Mouse (Mus musculus): ENCODE measurements around the gene Oas1e. TPM values are rescaled to one million over a fixed set of nuclear protein-coding genes. Genes with fewer than 3 reads are reported as not detected.

The Oas1e gene
- polyA plus RNA-seq, 1 experiment from 2014 or later = 0.20 TPM

DNA sequence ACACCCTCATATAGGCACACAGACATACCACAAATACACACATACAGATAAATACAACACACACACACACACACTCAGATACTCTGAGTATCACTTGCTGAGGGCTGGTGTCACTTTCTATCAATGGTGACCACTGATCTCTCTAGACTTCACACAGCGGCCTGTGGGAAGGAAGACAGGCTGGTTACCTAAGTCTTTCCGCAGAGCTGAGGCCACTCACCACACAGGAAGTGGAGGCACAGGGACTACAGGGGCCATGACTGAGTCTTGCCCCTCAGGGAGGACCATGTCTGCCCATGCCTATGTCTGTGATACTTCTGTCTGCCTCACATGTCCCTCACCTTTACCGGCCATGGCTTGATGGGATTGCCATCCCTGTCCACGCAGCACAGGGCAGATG is 41.1 kb downstream of the Oas1e start:
- no peaks in the 10 kb centered on the region for H3K27me3 ChIP-seq (ENCODE audit: insufficient read depth, low read length)
- H3K9ac ChIP-seq (replicated peaks) = no peak overlapping the region
- no peak overlapping the region for H3K4me2 ChIP-seq (ENCODE audit: low read depth, low read length)
- no peak overlapping the region for H3K4me3 ChIP-seq (ENCODE audit: low read depth, low read length)
- no peaks in the 10 kb centered on the region for H3K36me3 ChIP-seq (replicated peaks; ENCODE audit: insufficient read depth, low read length)
- no peak overlapping the region for H3K27ac ChIP-seq (ENCODE audit: low read depth)
- ATAC-seq (no peak), DNase-seq (no peak)
- no peaks in the 10 kb centered on the region for H3K4me1 ChIP-seq (ENCODE audit: insufficient read depth)
- 59% methylated on average over 4 of the region's 4 CpGs for WGBS (ENCODE audit: insufficient replicate concordance)
- H3K9me3 ChIP-seq (ENCODE audit: low read length) = no peaks in the 10 kb centered on the region
- TF ChIP-seq CTCF (IDR thresholded peaks at IDR 0.05; ENCODE audit: low read depth) = no peak

DNA sequence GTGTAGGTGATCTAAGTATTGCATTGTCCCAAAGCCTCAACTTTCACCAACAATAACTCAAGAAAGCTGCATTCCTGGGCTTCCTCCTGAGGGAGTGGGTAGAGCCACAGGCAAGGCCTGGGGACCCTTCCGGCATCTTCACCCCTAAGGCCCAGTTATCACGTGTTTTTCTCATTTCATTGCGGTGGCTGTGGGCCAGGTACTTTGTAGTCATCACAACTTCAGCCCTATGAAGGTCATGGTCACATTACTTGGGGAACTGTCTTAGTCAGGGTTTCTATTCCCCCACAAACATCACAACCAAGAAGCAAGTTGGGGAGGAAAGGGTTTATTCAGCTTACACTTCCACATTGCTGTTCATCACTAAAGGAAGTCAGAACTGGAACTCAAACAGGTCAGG is 42.5 kb downstream of the Oas1e start:
- Histone ChIP-seq H3K27me3 (ENCODE audit: insufficient read depth, low read length) (no peaks in the 10 kb centered on the region), H3K4me1 (ENCODE audit: insufficient read depth) (no peaks in the 10 kb centered on the region), H3K9me3 (ENCODE audit: low read length) (no peaks in the 10 kb centered on the region), H3K4me3 (ENCODE audit: low read depth, low read length) (no peak overlapping the region), H3K36me3 (replicated peaks; ENCODE audit: insufficient read depth, low read length) (no peaks in the 10 kb centered on the region), H3K9ac (replicated peaks) (no peak overlapping the region), H3K4me2 (ENCODE audit: low read depth, low read length) (no peak overlapping the region), H3K27ac (ENCODE audit: low read depth) (no peak overlapping the region)
- ATAC-seq (no peak), DNase-seq (no peak)
- 75% methylated on average over 3 of the region's 3 CpGs for WGBS (ENCODE audit: insufficient replicate concordance)
- TF ChIP-seq CTCF (IDR thresholded peaks at IDR 0.05; ENCODE audit: low read depth) (no peak), EP300 (IDR thresholded peaks at IDR 0.05; ENCODE audit: low read depth) (no peak)

DNA sequence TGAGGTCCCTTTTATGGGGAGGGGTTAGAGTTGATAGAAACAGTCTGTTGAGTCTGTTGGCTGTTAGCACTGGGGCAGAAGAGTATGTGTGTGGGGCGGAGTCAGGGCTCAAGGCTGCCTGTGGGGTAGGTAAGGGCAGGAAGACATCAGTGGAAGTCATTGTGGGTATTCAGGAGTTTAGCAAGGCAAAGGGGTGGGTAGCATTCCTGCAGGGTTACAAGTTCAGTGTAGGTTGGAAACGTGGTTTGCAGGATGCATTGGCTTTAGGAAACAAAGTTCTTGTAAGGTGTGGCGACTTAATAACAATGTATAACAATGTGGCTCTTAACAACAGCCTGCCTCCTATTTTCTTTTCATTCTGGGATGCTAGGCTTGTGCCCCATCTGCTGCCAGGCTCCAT is 44.1 kb downstream of the Oas1e start:
- Histone ChIP-seq H3K27me3 (ENCODE audit: insufficient read depth, low read length) (no peaks in the 10 kb centered on the region), H3K9me3 (ENCODE audit: low read length) (no peaks in the 10 kb centered on the region), H3K4me3 (ENCODE audit: low read depth, low read length) (no peak overlapping the region), H3K9ac (replicated peaks) (no peak overlapping the region), H3K36me3 (replicated peaks; ENCODE audit: insufficient read depth, low read length) (no peaks in the 10 kb centered on the region), H3K4me2 (ENCODE audit: low read depth, low read length) (no peak overlapping the region), H3K4me1 (ENCODE audit: insufficient read depth) (no peaks in the 10 kb centered on the region), H3K27ac (ENCODE audit: low read depth) (no peak overlapping the region)
- 74% methylated on average over 3 of the region's 3 CpGs for WGBS (ENCODE audit: insufficient replicate concordance)
- DNase-seq (no peak), ATAC-seq (no peak)
- TF ChIP-seq CTCF (IDR thresholded peaks at IDR 0.05; ENCODE audit: low read depth) = no peak

DNA sequence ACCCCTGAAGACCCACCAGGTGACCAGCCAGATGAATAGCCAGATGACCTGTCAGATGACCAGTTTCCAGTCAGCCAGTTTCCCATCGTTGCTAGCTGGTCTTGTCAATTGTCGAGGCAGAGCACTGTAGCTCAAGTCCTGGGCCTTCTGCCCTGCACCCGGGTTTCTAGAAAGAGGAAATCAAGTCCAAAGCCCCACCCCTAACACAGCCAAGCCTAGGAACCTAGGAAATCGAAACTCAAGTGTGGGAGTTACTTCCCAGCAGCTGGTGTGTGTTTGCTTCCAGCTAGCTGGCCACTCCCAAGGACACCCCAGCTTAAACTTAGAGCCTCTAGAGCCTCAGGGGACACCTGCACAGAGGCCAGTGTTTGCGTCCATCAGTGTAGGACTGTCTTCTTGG is 45.6 kb downstream of the Oas1e start, which contains the start of gene Oas2:
Oas2 (minus strand) TSS at position 166 of the 400 bp plus-strand sequence.
- Histone ChIP-seq H3K27ac (ENCODE audit: low read depth) (peak within 1 kb of the TSS; percentile 5; the same call in 1 of the 2 replicates), H3K4me1 (ENCODE audit: insufficient read depth) (no peaks in the 10 kb centered on the region), H3K36me3 (replicated peaks; ENCODE audit: insufficient read depth, low read length) (no peaks in the 10 kb centered on the region), H3K4me2 (ENCODE audit: low read depth, low read length) (peak within 1 kb of the TSS; percentile 53), H3K9ac (replicated peaks) (peak within 1 kb of the TSS; percentile 3; the same call in 1 of the 2 replicates), H3K4me3 (ENCODE audit: low read depth, low read length) (peak within 1 kb of the TSS; percentile 41), H3K27me3 (ENCODE audit: insufficient read depth, low read length) (no peaks in the 10 kb centered on the region), H3K9me3 (ENCODE audit: low read length) (no peaks in the 10 kb centered on the region)
- ATAC-seq = peak; percentile 66; the same call in 1 of the 2 replicates
- peak; percentile 36 for DNase-seq
- TF ChIP-seq EP300 (IDR thresholded peaks at IDR 0.05; ENCODE audit: low read depth) = no peak
- no peak for TF ChIP-seq CTCF (IDR thresholded peaks at IDR 0.05; ENCODE audit: low read depth)
- WGBS (ENCODE audit: insufficient replicate concordance) = 31% methylated on average over 5 of the region's 5 CpGs

DNA sequence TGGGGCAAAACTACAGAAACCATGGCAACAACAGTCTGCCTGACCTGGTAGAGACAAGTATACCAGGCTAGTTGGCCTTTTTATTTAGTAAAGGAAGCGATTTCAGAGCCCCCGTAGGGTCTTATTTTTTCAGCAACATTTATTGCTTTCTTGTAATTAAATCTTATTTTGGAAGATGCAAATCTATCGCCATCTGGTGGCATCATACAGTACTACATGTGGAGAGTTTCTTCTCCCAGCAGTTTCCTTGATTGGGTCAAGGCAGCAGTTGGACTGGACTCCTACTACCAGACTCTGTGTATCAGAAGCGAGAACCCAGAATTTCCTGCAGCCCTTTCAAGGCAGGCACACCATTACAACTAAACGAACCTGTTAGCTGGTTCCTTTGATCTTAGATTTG is 48.9 kb downstream of the Oas1e start:
- Histone ChIP-seq H3K4me2 (ENCODE audit: low read depth, low read length) (no peak overlapping the region), H3K4me3 (ENCODE audit: low read depth, low read length) (no peak overlapping the region), H3K27me3 (ENCODE audit: insufficient read depth, low read length) (no peaks in the 10 kb centered on the region), H3K9me3 (ENCODE audit: low read length) (no peaks in the 10 kb centered on the region), H3K9ac (replicated peaks) (no peak overlapping the region), H3K36me3 (replicated peaks; ENCODE audit: insufficient read depth, low read length) (no peaks in the 10 kb centered on the region), H3K27ac (ENCODE audit: low read depth) (no peak overlapping the region), H3K4me1 (ENCODE audit: insufficient read depth) (no peaks in the 10 kb centered on the region)
- ATAC-seq (no peak), DNase-seq (peak; percentile 26)
- WGBS (ENCODE audit: insufficient replicate concordance) = 13% methylated on average over 5 of the region's 5 CpGs
- TF ChIP-seq CTCF (IDR thresholded peaks at IDR 0.05; ENCODE audit: low read depth) (peak; percentile 78), EP300 (IDR thresholded peaks at IDR 0.05; ENCODE audit: low read depth) (no peak)

DNA sequence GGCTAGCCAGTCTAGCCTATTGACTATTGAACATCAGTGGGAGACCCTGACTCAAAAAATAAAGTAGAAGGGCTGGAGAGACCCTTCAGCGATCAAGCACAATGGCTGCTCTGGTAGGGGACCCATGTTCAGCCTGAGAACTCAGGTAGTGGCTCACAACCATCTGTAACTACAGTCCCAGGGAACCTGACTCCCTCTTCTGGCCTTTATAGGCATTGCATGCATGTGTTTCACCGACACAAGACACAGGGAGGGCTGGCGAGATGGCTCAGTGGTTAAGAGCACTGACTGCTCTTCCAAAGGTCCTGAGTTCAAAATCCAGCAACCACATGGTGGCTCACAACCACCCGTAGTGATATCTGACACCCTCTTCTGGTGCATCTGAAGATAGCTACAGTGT is 53.2 kb downstream of the Oas1e start:
- H3K27ac ChIP-seq (ENCODE audit: low read depth) = no peak overlapping the region
- ATAC-seq = no peak
- no peaks in the 10 kb centered on the region for H3K27me3 ChIP-seq (ENCODE audit: insufficient read depth, low read length)
- no peak overlapping the region for H3K4me2 ChIP-seq (ENCODE audit: low read depth, low read length)
- no peak overlapping the region for H3K9ac ChIP-seq (replicated peaks)
- no peak for TF ChIP-seq EP300 (IDR thresholded peaks at IDR 0.05; ENCODE audit: low read depth)
- peak; percentile 71 for TF ChIP-seq CTCF (IDR thresholded peaks at IDR 0.05; ENCODE audit: low read depth)
- DNase-seq = peak; percentile 45
- 25% methylated on average over 4 of the region's 4 CpGs for WGBS (ENCODE audit: insufficient replicate concordance)
- H3K4me1 ChIP-seq (ENCODE audit: insufficient read depth) = no peaks in the 10 kb centered on the region
- H3K4me3 ChIP-seq (ENCODE audit: low read depth, low read length) = no peak overlapping the region
- H3K9me3 ChIP-seq (ENCODE audit: low read length) = no peaks in the 10 kb centered on the region
- H3K36me3 ChIP-seq (replicated peaks; ENCODE audit: insufficient read depth, low read length) = no peaks in the 10 kb centered on the region

Other genes with a start within 250 kb of the Oas1e start
- gene Tpcn1, start 206.9 kb downstream of the Oas1e start, polyA plus RNA-seq (2015; fragmentation: Nextera tagmentation; extraction: Ambion mirVana) = 16.3 and 18.6 TPM in 2 replicates
- gene Iqcd, start 206.5 kb downstream of the Oas1e start, polyA plus RNA-seq (2015; fragmentation: Nextera tagmentation; extraction: Ambion mirVana) = 0.75 and 0.84 TPM in 2 replicates
- 3.1 and 3.4 TPM in 2 replicates for gene Rita1, start 182.9 kb downstream of the Oas1e start, polyA plus RNA-seq (2015; fragmentation: Nextera tagmentation; extraction: Ambion mirVana)
- 14.0 and 15.1 TPM in 2 replicates for gene Ddx54, start 182.8 kb downstream of the Oas1e start, polyA plus RNA-seq (2015; fragmentation: Nextera tagmentation; extraction: Ambion mirVana)
- gene Cfap73, start 161.3 kb downstream of the Oas1e start, polyA plus RNA-seq (2015; fragmentation: Nextera tagmentation; extraction: Ambion mirVana) = not detected in 2 replicates
- 0.20 and 0.36 TPM in 2 replicates for gene Rasal1, start 146.7 kb downstream of the Oas1e start, polyA plus RNA-seq (2015; fragmentation: Nextera tagmentation; extraction: Ambion mirVana)
- 0.23 and 0.25 TPM in 2 replicates for gene Dtx1, start 83.6 kb downstream of the Oas1e start, polyA plus RNA-seq (2015; fragmentation: Nextera tagmentation; extraction: Ambion mirVana)
- 0.83 and 1.1 TPM in 2 replicates for gene Oas2, start 45.7 kb downstream of the Oas1e start, polyA plus RNA-seq (2015; fragmentation: Nextera tagmentation; extraction: Ambion mirVana)
- 1.8 and 2.1 TPM in 2 replicates for gene Oas3, start 17.9 kb downstream of the Oas1e start, polyA plus RNA-seq (2015; fragmentation: Nextera tagmentation; extraction: Ambion mirVana)
- 0.58 and 0.60 TPM in 2 replicates for gene Oas1c, start 17.0 kb upstream of the Oas1e start, polyA plus RNA-seq (2015; fragmentation: Nextera tagmentation; extraction: Ambion mirVana)
- gene Oas1f, start 51.8 kb upstream of the Oas1e start, polyA plus RNA-seq (2015; fragmentation: Nextera tagmentation; extraction: Ambion mirVana) = not detected in 2 replicates
- not detected in 2 replicates for gene Oas1h, start 65.9 kb upstream of the Oas1e start, polyA plus RNA-seq (2015; fragmentation: Nextera tagmentation; extraction: Ambion mirVana)
- 2.5 and 2.9 TPM in 2 replicates for gene Oas1g, start 92.1 kb upstream of the Oas1e start, polyA plus RNA-seq (2015; fragmentation: Nextera tagmentation; extraction: Ambion mirVana)
- gene Oas1a, start 112.0 kb upstream of the Oas1e start, polyA plus RNA-seq (2015; fragmentation: Nextera tagmentation; extraction: Ambion mirVana) = 5.8 and 6.9 TPM in 2 replicates
- gene Oas1d, start 119.0 kb upstream of the Oas1e start, polyA plus RNA-seq (2015; fragmentation: Nextera tagmentation; extraction: Ambion mirVana) = not detected in 2 replicates
- 0.02 and 0.06 TPM in 2 replicates for gene Rph3a, start 214.6 kb upstream of the Oas1e start, polyA plus RNA-seq (2015; fragmentation: Nextera tagmentation; extraction: Ambion mirVana)

Measured in liver, postnatal 0 days (tissue).